Mouse (Mus musculus) liver, embryonic 14.5 days (tissue): ENCODE measurements around the gene 6330409D20Rik.

Experiments
- CTCF ChIP-seq: IDR thresholded peaks from 2 replicates; pipeline ENCODE4 v1.5.1; 2016; ENCODE audit warnings: antibody characterized with exemption, low read depth, control low read depth
- EP300 ChIP-seq: IDR thresholded peaks from 2 replicates; pipeline ENCODE4 v1.6.1; 2016; ENCODE audit warnings: antibody characterized with exemption, low read depth

DNA sequence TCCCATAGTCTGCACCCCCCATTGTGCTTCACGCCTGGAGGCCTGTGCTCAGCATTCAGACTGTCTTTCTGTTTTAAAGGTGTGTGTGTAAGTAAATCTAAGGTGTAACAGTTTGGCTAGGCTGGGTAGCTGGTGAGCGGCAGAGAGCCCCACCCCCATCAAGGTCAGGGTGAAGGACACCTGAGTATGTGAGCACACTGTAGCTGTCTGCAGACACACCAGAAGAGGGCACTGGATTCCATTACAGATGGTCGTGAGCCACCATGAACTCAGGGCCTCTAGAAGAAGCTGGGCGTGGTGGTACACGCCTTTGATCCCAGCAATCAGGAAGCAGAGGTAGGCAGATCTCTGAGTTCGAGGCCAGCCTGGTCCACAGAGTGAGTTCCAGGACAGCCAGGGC, 40.9 kb upstream of the 6330409D20Rik start:
- no peak for TF ChIP-seq CTCF
- TF ChIP-seq EP300, result no peak
